Mouse (Mus musculus) myocyte (in vitro differentiated cells): ENCODE measurements around the gene Zmynd10. TPM values are rescaled to one million over a fixed set of nuclear protein-coding genes. Genes with fewer than 3 reads are reported as not detected.

Source experiments
- H3K27me3 ChIP-seq: one replicate; pipeline ENCODE4 v1.6.1; 2011; ENCODE audit not compliant: control insufficient read depth, insufficient read depth, insufficient read length
- H3K36me3 ChIP-seq: one replicate; pipeline ENCODE4 v1.6.1; 2011; ENCODE audit not compliant: control insufficient read depth, insufficient read depth
- H3K4me2 ChIP-seq: one replicate; pipeline ENCODE4 v1.6.1; 2011; ENCODE audit warnings: low read depth, control low read depth
- H3K4me3 ChIP-seq: one replicate; pipeline ENCODE4 v1.5.1; 2011; ENCODE audit warnings: mild to moderate bottlenecking, control low read depth, moderate library complexity
- H3K79me2 ChIP-seq: one replicate; pipeline ENCODE4 v1.6.1; 2011; ENCODE audit not compliant: control insufficient read depth, insufficient read depth
- H3ac ChIP-seq: one replicate; pipeline ENCODE4 v1.6.1; 2011; ENCODE audit not compliant: control insufficient read depth, insufficient read length
- CEBPB ChIP-seq: IDR thresholded peaks from 2 replicates; pipeline ENCODE4 v1.6.1; 2011; ENCODE audit warnings: mild to moderate bottlenecking, moderate library complexity; ENCODE audit not compliant: poor library complexity, insufficient read depth, severe bottlenecking
- E2F4 ChIP-seq: IDR thresholded peaks from one replicate; pipeline ENCODE4 v1.6.1; 2011; ENCODE audit warnings: mild to moderate bottlenecking, control low read depth, moderate library complexity; ENCODE audit not compliant: insufficient read depth
- MAX ChIP-seq: IDR thresholded peaks from one replicate; pipeline ENCODE4 v1.6.1; 2011; ENCODE audit warnings: low read depth, mild to moderate bottlenecking, control low read depth
- MYOD1 ChIP-seq, 3 experiments: IDR thresholded peaks; one replicate each; pipeline ENCODE4 v1.6.1; 2011; ENCODE audit warnings: control low read depth in 2 of 3, low read depth in 2 of 3, mild to moderate bottlenecking in 2 of 3, moderate library complexity in 1 of 3; ENCODE audit not compliant: insufficient read length in 2 of 3, control insufficient read depth in 1 of 3
- MYOG ChIP-seq, 3 experiments: IDR thresholded peaks; one replicate each; pipeline ENCODE4 v1.6.1; 2011; ENCODE audit warnings: control low read depth in 2 of 3, low read depth in 2 of 3, mild to moderate bottlenecking in 2 of 3; ENCODE audit not compliant: insufficient read length in 2 of 3, control insufficient read depth in 1 of 3, insufficient read depth in 1 of 3
- POLR2A ChIP-seq: IDR thresholded peaks from one replicate; pipeline ENCODE4 v1.6.1; 2011; ENCODE audit warnings: low read depth, mild to moderate bottlenecking, control low read depth, moderate library complexity; ENCODE audit not compliant: insufficient read length
- POLR2AphosphoS2 ChIP-seq: IDR thresholded peaks from one replicate; pipeline ENCODE4 v1.6.1; 2011; ENCODE audit warnings: low read depth, control low read depth; ENCODE audit not compliant: insufficient read length
- REST ChIP-seq: IDR thresholded peaks from one replicate; pipeline ENCODE4 v1.6.1; 2011; ENCODE audit warnings: mild to moderate bottlenecking, control low read depth, moderate library complexity; ENCODE audit not compliant: insufficient read depth, insufficient read length
- SRF ChIP-seq: IDR thresholded peaks from one replicate; pipeline ENCODE4 v1.6.1; 2011; ENCODE audit warnings: low read depth; ENCODE audit not compliant: control insufficient read depth, insufficient read length
- TCF12 ChIP-seq: IDR thresholded peaks from one replicate; pipeline ENCODE4 v1.6.1; 2011; ENCODE audit warnings: mild to moderate bottlenecking, control low read depth; ENCODE audit not compliant: poor library complexity, insufficient read depth, severe bottlenecking
- TCF3 ChIP-seq: IDR thresholded peaks from one replicate; pipeline ENCODE4 v1.6.1; 2011; ENCODE audit warnings: low read depth, control low read depth; ENCODE audit not compliant: insufficient read length
- USF1 ChIP-seq: IDR thresholded peaks from one replicate; pipeline ENCODE4 v1.6.1; 2011; ENCODE audit warnings: low read depth, mild to moderate bottlenecking, control low read depth, moderate library complexity
- polyA plus RNA-seq: library from polyadenylated mRNA; unstranded; fragments of >200 nt; fragmentation: generic; extraction: Trizol; gene quantifications from one replicate; pipeline ENCODE4 v1.2.1, GENCODE M21; 2012; ENCODE audit warnings: missing spikeins

Gene Zmynd10
- polyA plus RNA-seq, 1 experiment: 0.52 TPM

DNA sequence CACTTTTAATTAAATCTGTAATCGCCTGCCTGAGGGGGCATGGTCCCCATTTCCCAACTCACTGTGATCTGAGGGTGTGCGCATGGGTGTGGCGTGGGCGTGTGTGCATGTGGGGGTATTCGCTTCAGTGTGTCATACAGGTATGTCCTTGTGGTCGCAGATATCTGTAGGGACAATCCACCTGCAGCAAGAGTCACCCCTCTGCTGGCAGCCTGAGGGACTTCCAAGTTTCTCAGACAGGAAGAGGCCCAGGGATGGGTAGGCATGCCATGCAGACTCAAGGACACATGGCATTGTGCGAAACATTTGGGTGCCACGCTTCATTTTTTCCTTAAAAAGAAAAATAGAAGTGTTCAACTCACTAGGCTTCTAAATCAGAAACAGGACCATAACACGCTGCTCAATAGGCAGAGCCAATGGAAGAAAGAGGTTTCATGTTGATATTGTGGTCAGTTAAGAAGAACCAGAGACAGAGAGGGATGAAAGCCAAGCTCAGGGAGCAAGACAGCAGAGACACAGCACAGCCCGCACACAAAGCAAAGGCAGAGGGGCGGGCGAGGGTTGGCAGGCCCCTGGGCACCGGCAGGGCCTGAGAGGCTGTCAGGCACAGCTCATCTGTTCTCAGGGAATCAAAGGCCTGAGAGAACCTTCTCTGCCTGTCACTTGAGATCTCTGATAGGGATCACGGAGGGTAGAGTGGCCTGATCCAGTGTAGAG, 36.6 kb upstream of the Zmynd10 start:
- Histone ChIP-seq H3K4me2 (no peak overlapping the region), H3K36me3 (no peaks in the 10 kb centered on the region), H3K79me2 (no peaks in the 10 kb centered on the region), H3K27me3 (peaks cover 67% of the 10 kb centered on the region), H3ac (no peak overlapping the region), H3K4me3 (no peak overlapping the region)
- TF ChIP-seq SRF (no peak), MAX (no peak), POLR2A (no peak), MYOD1 (IDR thresholded peaks at IDR 0.05; ENCODE audit: control insufficient read depth in 1 of 3, insufficient read length in 2 of 3, low read depth in 2 of 3) (no peak), TCF3 (no peak), USF1 (no peak), POLR2AphosphoS2 (no peak), CEBPB (no peak), REST (no peak)

GRCm38 (mm10) chr9:107511436-107511835, 35.7 kb upstream of the Zmynd10 start:
- Histone ChIP-seq H3K4me3 (no peak overlapping the region), H3K36me3 (no peaks in the 10 kb centered on the region), H3ac (no peak overlapping the region), H3K4me2 (no peak overlapping the region), H3K79me2 (no peaks in the 10 kb centered on the region), H3K27me3 (peaks cover 65% of the 10 kb centered on the region)
- TF ChIP-seq CEBPB (no peak), POLR2AphosphoS2 (no peak), MYOD1 (IDR thresholded peaks at IDR 0.05; ENCODE audit: control insufficient read depth in 1 of 3, insufficient read length in 2 of 3, low read depth in 2 of 3) (no peak), REST (no peak), TCF12 (no peak), POLR2A (no peak), TCF3 (no peak), E2F4 (no peak), MYOG (IDR thresholded peaks at IDR 0.05; ENCODE audit: control insufficient read depth in 1 of 3, insufficient read depth in 1 of 3, insufficient read length in 2 of 3, low read depth in 2 of 3) (no peak), MAX (no peak), SRF (no peak)

DNA sequence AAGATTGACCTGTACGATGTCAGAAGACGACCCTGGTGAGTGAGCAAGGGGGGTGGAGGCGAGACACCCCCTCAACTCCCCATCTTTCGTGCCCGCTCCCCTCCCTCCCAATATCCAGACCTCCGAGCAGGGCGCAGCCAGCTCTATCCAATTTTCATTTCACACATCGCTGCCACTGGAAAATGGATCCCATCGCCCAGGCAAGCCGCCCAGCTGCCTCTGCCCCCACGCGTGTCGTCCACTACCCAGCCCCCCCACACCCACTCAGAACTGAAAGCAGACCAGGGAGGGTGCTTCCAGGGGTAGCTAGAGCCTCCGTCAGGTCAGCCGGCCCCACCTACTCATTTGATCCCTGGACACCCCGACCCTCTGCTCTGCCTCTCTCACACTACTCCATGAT, 34.8 kb upstream of the Zmynd10 start:
- H3K4me2 ChIP-seq: no peak overlapping the region
- no peak overlapping the region for H3K4me3 ChIP-seq
- H3ac ChIP-seq: no peak overlapping the region
- TF ChIP-seq REST (no peak), POLR2A (no peak)
- H3K27me3 ChIP-seq: peaks cover 72% of the 10 kb centered on the region
- H3K36me3 ChIP-seq: no peaks in the 10 kb centered on the region
- H3K79me2 ChIP-seq: no peaks in the 10 kb centered on the region

DNA sequence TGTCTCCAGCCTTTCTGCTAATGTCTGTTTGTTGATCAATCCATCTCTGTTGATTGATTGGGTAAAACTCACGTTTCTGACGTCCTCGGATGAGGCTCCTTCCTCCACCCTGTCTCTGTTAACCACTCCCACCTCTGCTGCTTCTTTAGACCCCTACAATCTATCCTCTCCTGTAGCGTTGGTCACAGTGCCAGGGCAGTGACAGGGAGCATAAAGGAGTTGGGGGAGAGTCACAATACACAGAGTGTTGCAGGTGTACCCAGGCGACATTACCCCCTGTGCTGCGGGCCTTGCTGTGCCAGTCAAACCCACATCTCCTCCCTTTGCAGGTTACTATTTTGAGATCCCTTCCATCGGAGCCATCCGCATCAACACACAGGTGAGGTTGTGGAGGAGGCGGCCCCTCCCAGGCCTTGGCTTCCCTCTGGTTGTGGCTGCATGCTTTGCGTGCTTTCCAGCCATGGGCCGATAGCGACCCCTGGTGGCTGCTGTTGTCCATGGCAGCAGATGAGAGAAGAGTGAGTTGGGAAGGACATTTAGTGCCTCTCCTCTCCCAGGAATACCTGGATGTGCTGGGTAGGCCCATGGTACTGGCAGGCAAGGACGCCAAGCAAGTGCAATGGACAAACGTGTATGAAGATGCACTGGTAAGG, 32.7 kb upstream of the Zmynd10 start:
- Histone ChIP-seq H3K4me3 (no peak overlapping the region), H3K27me3 (peaks cover 76% of the 10 kb centered on the region), H3K79me2 (no peaks in the 10 kb centered on the region), H3K36me3 (no peaks in the 10 kb centered on the region), H3ac (no peak overlapping the region), H3K4me2 (no peak overlapping the region)
- TF ChIP-seq E2F4 (no peak), MYOG (IDR thresholded peaks at IDR 0.05; ENCODE audit: control insufficient read depth in 1 of 3, insufficient read depth in 1 of 3, insufficient read length in 2 of 3, low read depth in 2 of 3) (no peak), CEBPB (no peak), TCF12 (no peak), TCF3 (no peak), MYOD1 (IDR thresholded peaks at IDR 0.05; ENCODE audit: control insufficient read depth in 1 of 3, insufficient read length in 2 of 3, low read depth in 2 of 3) (no peak), SRF (no peak), REST (no peak), USF1 (no peak), MAX (no peak), POLR2AphosphoS2 (no peak), POLR2A (no peak)

DNA sequence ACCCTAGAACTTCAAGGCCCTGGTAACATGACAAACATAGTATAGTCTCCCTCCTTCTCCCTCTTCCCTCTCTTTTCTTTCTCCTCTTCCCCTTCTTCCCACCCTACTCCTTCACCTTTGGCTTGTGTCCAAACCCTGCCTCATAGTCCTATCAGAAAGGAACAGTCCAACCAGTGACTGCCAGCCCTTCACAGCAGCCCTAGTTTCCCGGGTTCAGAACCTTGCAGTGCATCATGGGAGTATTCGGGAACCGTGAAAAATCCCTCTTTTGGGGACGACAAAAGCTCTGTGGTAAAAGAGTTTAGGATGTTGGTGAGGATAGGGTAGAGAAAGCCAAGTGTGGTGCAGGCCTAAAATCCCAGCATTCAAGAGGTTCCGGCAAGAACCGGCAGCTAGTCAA, 26.8 kb upstream of the Zmynd10 start:
- Histone ChIP-seq H3K4me2 (no peak overlapping the region), H3K79me2 (no peaks in the 10 kb centered on the region), H3K4me3 (no peak overlapping the region), H3K27me3 (peaks cover 63% of the 10 kb centered on the region), H3ac (no peak overlapping the region), H3K36me3 (no peaks in the 10 kb centered on the region)
- no peak for TF ChIP-seq REST
- TF ChIP-seq POLR2A: no peak
- TF ChIP-seq TCF3: no peak
- TF ChIP-seq MYOG (IDR thresholded peaks at IDR 0.05; ENCODE audit: control insufficient read depth in 1 of 3, insufficient read depth in 1 of 3, insufficient read length in 2 of 3, low read depth in 2 of 3): no peak
- TF ChIP-seq CEBPB: no peak
